Mouse (Mus musculus) neural tube, embryonic 11.5 days (tissue): ENCODE data around the gene Zfp706. TPM values are rescaled to one million over a fixed set of nuclear protein-coding genes. Genes with fewer than 3 reads are reported as not detected.

Source experiments
- ATAC-seq: fragments of 200-750 bp; cut with Nextera tagmentation; 2 replicates; pipeline ENCODE4 v1.8.0; 2017; ENCODE audit warnings: moderate number of reproducible peaks, mild to moderate bottlenecking, moderate TSS enrichment, moderate library complexity; ENCODE audit not compliant: insufficient read depth, low FRiP score, low TSS enrichment
- DNase-seq: peaks from one replicate; pipeline ENCODE4 v3.0.0-alpha.2; 2015; ENCODE audit warnings: low spot score
- H3K27ac ChIP-seq: fragments of 300-500 bp; sonication (generic); 2 replicates; pipeline ENCODE4 v1.5.1; 2014; ENCODE audit warnings: low read depth, mild to moderate bottlenecking, low read length
- H3K27me3 ChIP-seq: fragments of 300-500 bp; sonication (generic); 2 replicates; pipeline ENCODE4 v1.6.1; 2014; ENCODE audit warnings: mild to moderate bottlenecking, low read length, mixed read lengths; ENCODE audit not compliant: control insufficient read depth, insufficient read depth
- H3K36me3 ChIP-seq: fragments of 300-500 bp; sonication (generic); 2 replicates; pipeline ENCODE4 v1.6.1; 2014; ENCODE audit warnings: mild to moderate bottlenecking, low read length, moderate library complexity, mixed read lengths; ENCODE audit not compliant: control insufficient read depth, insufficient read depth
- H3K4me1 ChIP-seq: fragments of 300-500 bp; sonication (generic); 2 replicates; pipeline ENCODE4 v1.6.1; 2014; ENCODE audit warnings: low read length, mixed read lengths; ENCODE audit not compliant: control insufficient read depth, insufficient read depth
- H3K4me2 ChIP-seq: fragments of 300-500 bp; sonication (generic); 2 replicates; pipeline ENCODE4 v1.6.1; 2014; ENCODE audit warnings: low read depth, mild to moderate bottlenecking, moderate library complexity
- H3K4me3 ChIP-seq: fragments of 300-500 bp; sonication (generic); 2 replicates; pipeline ENCODE4 v1.5.1; 2014; ENCODE audit warnings: low read depth, low read length
- H3K9ac ChIP-seq: fragments of 300-500 bp; sonication (generic); 2 replicates; pipeline ENCODE4 v1.6.1; 2014; ENCODE audit warnings: mild to moderate bottlenecking, low read length
- H3K9me3 ChIP-seq: fragments of 300-500 bp; sonication (generic); 2 replicates; pipeline ENCODE4 v1.6.1; 2016; ENCODE audit warnings: low read length; ENCODE audit not compliant: control insufficient read depth
- WGBS: fragments of 180-500 bp; shearing (Covaris S2); extraction: QIAGEN DNeasy Blood & Tissue Kit; methylation state at CpG from one replicate; pipeline ENCODE4 v1.1.7; 2014; 5-methylcytosine and 5-hydroxymethylcytosine counted together
- polyA plus RNA-seq: library from polyadenylated mRNA; unstranded; fragments of >200 nt; fragmentation: Nextera tagmentation; extraction: Ambion mirVana; gene quantifications from 2 replicates; pipeline ENCODE4 v1.2.1, GENCODE M21; 2014

Gene Zfp706
- polyA plus RNA-seq: 389 and 398 TPM in 2 replicates

DNA sequence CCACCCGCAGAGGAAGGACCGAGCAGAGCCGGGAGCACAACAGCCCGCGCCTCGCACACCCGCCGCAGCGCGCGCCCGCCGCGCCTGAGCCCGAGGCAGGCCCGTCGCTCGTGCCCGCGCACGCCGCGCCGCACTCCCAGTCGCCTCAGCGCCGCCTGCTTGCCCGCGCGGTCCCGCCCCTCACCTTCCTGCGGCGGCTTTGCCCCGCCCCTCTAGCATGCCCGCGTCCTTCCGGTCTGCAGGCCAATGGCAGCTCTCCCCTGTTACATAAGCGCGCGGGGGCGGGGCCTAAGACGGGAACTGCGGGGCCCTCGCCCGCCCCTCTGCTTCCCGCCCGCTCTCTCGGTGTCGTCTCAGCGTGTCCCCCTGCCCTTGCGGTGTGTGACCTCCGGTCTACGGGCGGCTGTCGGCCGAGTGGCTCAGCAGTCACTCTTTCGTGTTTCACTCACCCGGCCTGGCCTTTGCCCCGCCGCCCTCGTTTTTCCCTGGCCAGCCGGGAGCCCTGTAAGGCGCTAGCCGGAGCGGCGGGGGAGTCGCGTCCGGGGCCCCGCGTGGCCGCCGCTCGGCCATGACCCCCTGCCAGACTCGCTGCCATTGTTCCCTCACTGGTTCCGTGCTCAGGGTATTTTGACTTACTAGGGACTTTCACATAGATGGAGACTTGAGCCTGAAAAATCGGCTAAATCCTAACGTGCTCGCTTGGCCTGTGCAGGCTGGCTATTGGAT, at the start of gene Zfp706:
Gene Zfp706, minus strand, starts transcription at position 541 of the 726 bp plus-strand sequence.
- H3K9ac ChIP-seq: peak within 1 kb of the TSS; percentile 85
- ATAC-seq (peak; percentile 100), DNase-seq (peak; percentile 100)
- H3K27ac ChIP-seq: peak within 1 kb of the TSS; percentile 94
- whole genome bisulfite sequencing: under 1% methylated on average over 58 of the region's 79 CpGs
- peak within 1 kb of the TSS; percentile 81 for H3K4me3 ChIP-seq
- H3K4me1 ChIP-seq: peaks cover 15% of the 10 kb centered on the region
- peaks cover 2% of the 10 kb centered on the region; the same call in 1 of the 2 replicates for H3K36me3 ChIP-seq
- no peaks in the 10 kb centered on the region for H3K9me3 ChIP-seq
- H3K4me2 ChIP-seq: peak within 1 kb of the TSS; percentile 77
- no peaks in the 10 kb centered on the region for H3K27me3 ChIP-seq

- WGBS: 90% methylated on average over 5 of the region's 5 CpGs
- DNase-seq: no peak
Observed at GRCm38 (mm10) chr15:37054582-37054981, 47.0 kb upstream of the Zfp706 start.

DNA sequence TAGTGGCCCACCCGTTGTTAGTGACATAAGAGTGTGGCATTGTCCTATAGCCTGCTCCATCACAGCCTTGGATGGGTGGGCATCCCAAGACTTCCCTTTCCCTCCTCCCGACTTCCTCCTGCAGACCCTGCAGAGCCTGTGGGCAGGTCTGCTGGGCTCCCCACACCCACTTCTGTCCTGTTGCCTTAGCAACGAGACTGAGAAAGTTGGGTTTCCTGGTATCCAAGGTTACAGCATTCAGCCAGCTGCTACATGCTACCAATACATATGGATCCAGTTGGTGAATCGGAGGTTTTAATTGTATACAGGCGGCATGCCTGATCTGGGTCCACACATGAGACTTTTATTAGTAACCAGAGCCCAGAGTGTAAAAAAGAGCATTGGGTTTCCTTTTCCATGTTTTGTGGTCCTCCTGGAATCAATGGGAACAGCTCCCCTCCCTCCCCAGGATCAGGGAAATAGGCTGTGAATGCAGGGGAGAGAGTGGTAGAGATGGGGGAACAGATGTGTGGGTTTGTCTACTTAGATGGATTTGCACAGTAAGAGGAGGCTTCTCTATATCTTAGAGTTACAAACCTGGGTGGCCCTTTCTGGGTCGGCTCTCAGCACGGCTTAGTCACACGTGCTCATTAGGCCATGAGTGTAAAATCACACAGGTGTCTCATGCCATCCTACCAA, 45.7 kb upstream of the Zfp706 start:
- ATAC-seq: peak; percentile 74; the same call in 1 of the 2 replicates
- Histone ChIP-seq H3K4me1 (peaks cover 6% of the 10 kb centered on the region; the same call in 1 of the 2 replicates), H3K9me3 (no peaks in the 10 kb centered on the region), H3K9ac (no peak overlapping the region; the same call in 1 of the 2 replicates), H3K4me2 (no peak overlapping the region), H3K4me3 (no peak overlapping the region), H3K27ac (no peak overlapping the region), H3K27me3 (no peaks in the 10 kb centered on the region), H3K36me3 (no peaks in the 10 kb centered on the region)
- 66% methylated on average over 8 of the region's 8 CpGs for WGBS
- peak; percentile 43 for DNase-seq

More at GRCm38 (mm10) chr15:37054582-37054981, 47.0 kb upstream of the Zfp706 start:
- peaks cover 6% of the 10 kb centered on the region; the same call in 1 of the 2 replicates for H3K4me1 ChIP-seq
- H3K27me3 ChIP-seq: no peaks in the 10 kb centered on the region
- no peaks in the 10 kb centered on the region for H3K36me3 ChIP-seq
- H3K27ac ChIP-seq: no peak overlapping the region
- no peaks in the 10 kb centered on the region for H3K9me3 ChIP-seq
- H3K9ac ChIP-seq: no peak overlapping the region
- H3K4me2 ChIP-seq: no peak overlapping the region
- H3K4me3 ChIP-seq: no peak overlapping the region
- ATAC-seq: no peak

DNA sequence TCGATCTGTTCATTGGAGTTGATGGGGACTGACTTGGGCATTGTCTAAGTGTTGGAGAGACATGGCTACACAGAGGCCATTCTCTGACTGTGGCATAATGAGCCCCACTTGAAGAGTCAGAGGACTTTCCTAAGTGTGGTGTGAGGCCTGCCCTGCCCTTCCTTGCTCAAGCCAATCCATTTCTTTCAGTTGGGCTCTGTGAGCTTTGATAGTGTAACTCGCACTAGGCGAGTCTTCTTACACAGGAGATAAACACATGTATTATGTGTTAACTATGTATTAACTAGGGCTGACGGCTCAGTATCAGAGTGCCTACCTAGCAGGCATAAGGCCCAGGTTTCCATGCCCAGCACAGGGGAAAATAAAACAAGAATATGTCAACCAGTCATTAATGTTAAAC, 39.8 kb upstream of the Zfp706 start:
- DNase-seq (no peak), ATAC-seq (no peak)
- 94% methylated on average over 4 of the region's 4 CpGs for WGBS
- H3K36me3 ChIP-seq: no peaks in the 10 kb centered on the region
- no peak overlapping the region for H3K4me3 ChIP-seq
- no peak overlapping the region for H3K4me2 ChIP-seq
- H3K27me3 ChIP-seq: no peaks in the 10 kb centered on the region
- no peak overlapping the region for H3K9ac ChIP-seq
- no peak overlapping the region for H3K27ac ChIP-seq
- no peaks in the 10 kb centered on the region for H3K9me3 ChIP-seq
- H3K4me1 ChIP-seq: no peaks in the 10 kb centered on the region

- WGBS: 91% methylated on average over 10 of the region's 10 CpGs
- no peaks in the 10 kb centered on the region for H3K9me3 ChIP-seq
- H3K36me3 ChIP-seq: no peaks in the 10 kb centered on the region
- no peak for DNase-seq
- H3K9ac ChIP-seq: no peak overlapping the region
- H3K4me2 ChIP-seq: no peak overlapping the region
- H3K27me3 ChIP-seq: no peaks in the 10 kb centered on the region
- no peak overlapping the region for H3K4me3 ChIP-seq
- no peak overlapping the region for H3K27ac ChIP-seq
- no peak for ATAC-seq
- H3K4me1 ChIP-seq: no peaks in the 10 kb centered on the region
Observed at GRCm38 (mm10) chr15:37046586-37046985, 39.0 kb upstream of the Zfp706 start.

DNA sequence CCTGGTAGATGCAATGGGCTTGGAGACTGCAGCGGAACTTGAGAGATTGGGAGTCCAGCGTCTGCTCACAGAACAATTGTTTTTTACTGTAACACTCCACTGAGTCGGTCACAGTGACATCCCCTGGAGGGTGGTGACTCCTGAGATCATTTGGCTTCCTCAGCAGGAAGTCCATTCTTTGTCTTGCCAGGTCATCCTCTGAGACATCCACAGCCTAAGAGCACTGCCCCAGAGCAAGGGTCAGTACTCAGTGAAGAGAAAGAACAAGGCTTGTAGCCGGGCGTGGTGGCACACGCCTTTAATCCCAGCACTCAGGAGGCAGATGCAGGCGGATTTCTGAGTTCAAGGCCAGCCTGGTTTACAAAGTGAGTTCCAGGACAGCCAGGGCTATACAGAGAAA, 38.6 kb upstream of the Zfp706 start:
- Histone ChIP-seq H3K27ac (no peak overlapping the region), H3K4me3 (no peak overlapping the region), H3K9me3 (no peaks in the 10 kb centered on the region), H3K36me3 (no peaks in the 10 kb centered on the region), H3K27me3 (no peaks in the 10 kb centered on the region), H3K9ac (no peak overlapping the region), H3K4me2 (no peak overlapping the region), H3K4me1 (no peaks in the 10 kb centered on the region)
- ATAC-seq: no peak
- 82% methylated on average over 7 of the region's 7 CpGs for WGBS
- DNase-seq: no peak

DNA sequence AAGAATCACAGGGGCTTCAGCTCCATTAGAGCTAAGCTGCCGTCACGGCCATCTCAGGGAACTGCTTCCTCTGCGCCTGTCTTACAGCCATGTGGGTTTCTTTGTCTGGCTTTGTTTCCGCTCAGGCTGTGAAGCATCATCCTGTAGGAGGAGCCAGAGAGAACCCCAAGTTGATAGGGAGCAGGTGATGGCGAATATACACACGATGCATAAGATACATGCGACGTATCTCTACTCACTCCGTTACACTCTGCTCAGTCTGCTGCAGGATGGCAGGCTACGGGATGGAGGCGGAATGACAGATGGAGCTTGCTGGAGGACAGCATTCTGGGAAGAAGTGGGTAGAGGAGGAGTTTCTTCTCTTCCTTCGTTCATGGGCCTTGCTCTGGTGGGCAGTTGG, 37.9 kb upstream of the Zfp706 start:
- Histone ChIP-seq H3K4me3 (no peak overlapping the region), H3K9ac (no peak overlapping the region), H3K9me3 (no peaks in the 10 kb centered on the region), H3K27ac (no peak overlapping the region), H3K36me3 (no peaks in the 10 kb centered on the region), H3K4me1 (no peaks in the 10 kb centered on the region), H3K4me2 (no peak overlapping the region), H3K27me3 (no peaks in the 10 kb centered on the region)
- DNase-seq (peak; percentile 29), ATAC-seq (no peak)
- WGBS: 86% methylated on average over 12 of the region's 12 CpGs

GRCm38 (mm10) chr15:37042559-37042958, 35.0 kb upstream of the Zfp706 start:
- no peak overlapping the region for H3K4me2 ChIP-seq
- DNase-seq: no peak
- no peak overlapping the region for H3K9ac ChIP-seq
- no peak overlapping the region for H3K27ac ChIP-seq
- H3K4me3 ChIP-seq: no peak overlapping the region
- no peaks in the 10 kb centered on the region for H3K4me1 ChIP-seq
- H3K36me3 ChIP-seq: no peaks in the 10 kb centered on the region
- no peaks in the 10 kb centered on the region for H3K27me3 ChIP-seq
- ATAC-seq: no peak
- 39% methylated on average over 5 of the region's 5 CpGs for WGBS
- no peaks in the 10 kb centered on the region for H3K9me3 ChIP-seq

GRCm38 (mm10) chr15:37041214-37041613, 33.6 kb upstream of the Zfp706 start:
- DNase-seq (no peak), ATAC-seq (no peak)
- no peak overlapping the region for H3K4me2 ChIP-seq
- H3K9ac ChIP-seq: no peak overlapping the region
- WGBS: 90% methylated on average over 5 of the region's 5 CpGs
- H3K9me3 ChIP-seq: no peaks in the 10 kb centered on the region
- no peaks in the 10 kb centered on the region for H3K36me3 ChIP-seq
- H3K27ac ChIP-seq: no peak overlapping the region
- H3K4me1 ChIP-seq: no peaks in the 10 kb centered on the region
- no peak overlapping the region for H3K4me3 ChIP-seq
- no peaks in the 10 kb centered on the region for H3K27me3 ChIP-seq
